Mouse (Mus musculus): ENCODE measurements around the gene Arid4b. TPM values are rescaled to one million over a fixed set of nuclear protein-coding genes. Genes with fewer than 3 reads are reported as not detected.

Arid4b gene
- polyA plus RNA-seq, 1 experiment from 2014 or later, result 66.4 TPM

DNA sequence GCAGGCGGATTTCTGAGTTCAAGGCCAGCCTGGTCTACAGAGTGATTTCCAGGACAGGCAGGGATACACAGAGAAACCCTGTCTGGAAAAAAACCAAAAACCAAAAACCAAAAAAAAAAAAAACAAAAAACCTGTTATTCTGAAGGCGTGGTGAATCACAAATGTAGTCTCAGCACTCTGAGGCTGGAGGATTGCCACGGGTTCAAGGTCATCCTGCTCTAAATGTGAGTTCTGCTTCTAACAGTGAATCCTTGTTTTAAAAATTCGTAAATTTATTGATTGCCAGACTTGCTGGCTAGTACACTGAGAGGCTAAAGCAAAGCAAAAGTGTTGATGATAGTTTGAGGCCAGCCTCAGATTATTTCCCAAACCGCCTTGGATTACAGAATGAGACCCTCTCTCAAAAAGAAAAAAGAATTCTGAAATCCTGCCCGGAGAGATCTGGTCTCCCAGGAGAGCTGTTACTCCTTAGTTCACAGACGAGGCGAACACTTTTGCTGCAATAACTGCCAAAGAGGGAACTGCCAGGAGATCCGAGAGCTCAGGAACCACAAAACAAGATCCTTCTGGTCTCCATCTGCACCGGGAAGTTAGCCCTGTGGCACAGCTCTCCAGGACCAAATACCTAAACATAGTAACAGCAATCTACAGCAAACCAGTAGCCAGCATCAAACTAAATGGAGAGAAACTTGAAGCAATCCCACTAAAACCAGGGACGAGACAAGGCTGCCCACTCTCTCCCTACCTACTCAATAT is 27.0 kb upstream of the Arid4b start:
- peaks cover 7% of the 10 kb centered on the region; the same call in 1 of the 2 replicates for H3K36me3 ChIP-seq
- H3K4me2 ChIP-seq, result no peak overlapping the region
- peaks cover 15% of the 10 kb centered on the region for H3K4me1 ChIP-seq
- no peak overlapping the region for H3K4me3 ChIP-seq (replicated peaks)
- no peak for ATAC-seq (replicated peaks; ENCODE audit: low FRiP score)
- H3K27me3 ChIP-seq, result no peaks in the 10 kb centered on the region
- no peaks in the 10 kb centered on the region for H3K9me3 ChIP-seq (replicated peaks)
- 87% methylated on average over 11 of the region's 11 CpGs for WGBS
- H3K27ac ChIP-seq, result no peak overlapping the region
- no peak overlapping the region for H3K9ac ChIP-seq

DNA sequence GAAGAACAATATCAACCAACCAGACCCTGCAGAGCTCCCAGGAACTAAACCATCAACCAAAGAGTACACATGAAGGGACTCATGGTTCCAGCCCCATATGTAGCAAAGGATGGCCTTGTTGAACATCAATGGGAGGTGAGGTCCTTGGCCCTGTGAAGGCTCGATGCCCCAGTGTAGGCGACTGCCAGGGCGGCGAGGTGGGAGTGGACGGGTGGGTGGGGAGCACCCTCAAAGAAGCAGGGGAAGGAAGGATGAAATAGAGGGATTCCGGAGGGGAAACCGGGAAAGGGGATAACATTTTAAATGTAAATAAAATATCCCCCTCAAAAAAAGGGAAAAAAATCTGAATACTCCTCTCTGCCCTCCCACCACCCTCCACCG is 24.1 kb upstream of the Arid4b start:
- H3K4me1 ChIP-seq, result peaks cover 15% of the 10 kb centered on the region
- peak overlapping the region; percentile 98 for H3K27ac ChIP-seq
- no peaks in the 10 kb centered on the region for H3K27me3 ChIP-seq
- H3K36me3 ChIP-seq, result no peaks in the 10 kb centered on the region
- ATAC-seq (replicated peaks; ENCODE audit: low FRiP score), result peak; percentile 44
- H3K4me3 ChIP-seq (replicated peaks), result peak overlapping the region; percentile 78
- peak overlapping the region; percentile 78 for H3K9ac ChIP-seq
- WGBS, result under 1% methylated on average over 8 of the region's 8 CpGs
- peak overlapping the region; percentile 84 for H3K4me2 ChIP-seq
- no peaks in the 10 kb centered on the region for H3K9me3 ChIP-seq (replicated peaks)

DNA sequence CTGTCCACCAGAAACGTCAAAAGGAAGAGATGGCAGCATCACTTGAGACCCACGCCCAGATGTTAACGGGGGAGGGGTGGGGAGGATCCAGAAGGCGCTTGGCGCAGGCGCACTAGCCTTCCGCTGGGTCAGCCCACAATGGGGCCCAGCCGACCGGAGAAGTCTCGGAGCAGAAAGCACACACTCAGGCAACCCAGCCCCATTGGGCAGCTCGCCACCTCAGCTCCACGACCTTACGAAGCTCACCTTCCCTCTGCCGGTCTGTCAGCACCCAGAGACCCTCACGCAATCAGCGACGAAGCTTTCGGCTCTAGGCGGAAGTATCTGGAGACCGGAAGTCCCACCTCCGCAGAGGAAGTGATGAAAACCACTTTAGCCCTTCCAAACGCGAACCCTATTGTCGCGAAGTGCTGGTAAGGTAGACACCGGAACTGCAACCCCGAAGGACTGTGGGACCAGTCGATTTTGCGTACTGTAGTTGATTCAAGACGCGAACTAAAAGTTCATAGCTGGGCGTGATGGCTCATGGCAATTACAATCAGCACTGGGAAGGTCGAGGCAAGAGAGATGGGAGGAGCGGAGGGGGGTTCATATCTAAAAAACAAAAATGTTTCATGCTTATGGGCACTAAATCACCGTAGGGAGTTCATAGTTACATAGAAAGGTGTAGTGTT is 23.6 kb upstream of the Arid4b start, which contains the start of gene Tbce:
Gene Tbce, minus strand, starts transcription at position 347 of the 674 bp plus-strand sequence.
- WGBS, result under 1% methylated on average over 35 of the region's 35 CpGs
- Histone ChIP-seq H3K27ac (peak within 1 kb of the TSS; percentile 98), H3K4me1 (peaks cover 15% of the 10 kb centered on the region), H3K27me3 (no peaks in the 10 kb centered on the region), H3K4me2 (peak within 1 kb of the TSS; percentile 84), H3K9me3 (replicated peaks) (no peaks in the 10 kb centered on the region), H3K36me3 (no peaks in the 10 kb centered on the region), H3K4me3 (replicated peaks) (peak within 1 kb of the TSS; percentile 78), H3K9ac (peak within 1 kb of the TSS; percentile 78)
- peak; percentile 97 for ATAC-seq (replicated peaks; ENCODE audit: low FRiP score)

- Histone ChIP-seq H3K9me3 (replicated peaks) (no peaks in the 10 kb centered on the region), H3K9ac (peak overlapping the region; percentile 78), H3K27me3 (no peaks in the 10 kb centered on the region), H3K27ac (peak overlapping the region; percentile 98), H3K4me2 (peak overlapping the region; percentile 84), H3K4me1 (peaks cover 15% of the 10 kb centered on the region), H3K4me3 (replicated peaks) (peak overlapping the region; percentile 78), H3K36me3 (0 out of 2 replicates have a peak, but pooled peaks cover 2% of the 10 kb centered on the region)
- ATAC-seq (replicated peaks; ENCODE audit: low FRiP score), result 0 out of 2 replicates have a peak, but pooled peaks have one; percentile 27
- WGBS, result 6% methylated on average over 5 of the region's 5 CpGs
These were observed 22.8 kb upstream of the Arid4b start for GRCm38 (mm10) chr13:14040186-14040585.

DNA sequence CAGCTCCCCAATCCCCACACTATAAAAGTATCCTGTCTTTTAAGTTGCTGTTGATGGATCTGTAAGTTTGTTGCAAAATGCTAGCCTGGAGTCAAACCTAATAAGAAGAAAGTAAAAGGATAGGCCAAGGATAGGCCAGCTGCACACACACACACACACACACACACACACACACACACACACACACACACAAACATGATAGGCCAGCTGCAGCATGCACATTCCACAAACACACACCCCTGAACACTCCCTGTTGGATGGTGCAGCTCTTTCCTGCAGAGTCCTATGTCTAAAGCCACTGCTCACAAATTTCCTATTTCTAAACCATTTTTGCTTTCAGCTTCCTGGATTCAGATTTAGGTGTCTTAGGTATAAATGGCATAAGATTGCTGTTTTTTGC is 19.2 kb upstream of the Arid4b start:
- Histone ChIP-seq H3K4me2 (no peak overlapping the region), H3K27me3 (no peaks in the 10 kb centered on the region), H3K4me3 (replicated peaks) (no peak overlapping the region), H3K9me3 (replicated peaks) (no peaks in the 10 kb centered on the region), H3K36me3 (peaks cover 25% of the 10 kb centered on the region), H3K27ac (no peak overlapping the region), H3K9ac (no peak overlapping the region), H3K4me1 (peaks cover 8% of the 10 kb centered on the region)
- no peak for ATAC-seq (replicated peaks; ENCODE audit: low FRiP score)

DNA sequence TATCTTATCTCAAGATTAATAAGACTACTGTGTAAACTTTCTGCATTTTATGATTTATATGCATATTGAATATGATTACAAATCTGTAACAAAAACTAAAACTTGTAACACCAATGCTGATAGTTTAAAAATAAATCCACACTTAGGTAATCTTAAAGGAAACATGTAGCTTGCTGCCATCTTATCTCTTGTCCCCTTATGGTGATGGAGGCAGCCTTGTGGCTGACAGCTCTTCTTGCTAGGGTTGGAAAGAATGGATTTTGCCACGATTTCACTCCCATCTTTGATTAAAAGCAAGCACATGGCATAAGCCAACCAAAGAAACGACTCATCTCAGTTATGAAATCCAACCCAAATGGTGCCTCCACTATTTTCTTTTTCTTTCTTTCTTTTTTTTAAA is 18.5 kb upstream of the Arid4b start:
- Histone ChIP-seq H3K4me1 (peaks cover 7% of the 10 kb centered on the region), H3K9me3 (replicated peaks) (no peaks in the 10 kb centered on the region), H3K27ac (no peak overlapping the region), H3K27me3 (no peaks in the 10 kb centered on the region), H3K4me3 (replicated peaks) (no peak overlapping the region), H3K36me3 (peaks cover 32% of the 10 kb centered on the region), H3K9ac (no peak overlapping the region), H3K4me2 (no peak overlapping the region)
- WGBS, result 75% methylated on average over 2 of the region's 2 CpGs
- ATAC-seq (replicated peaks; ENCODE audit: low FRiP score), result no peak

DNA sequence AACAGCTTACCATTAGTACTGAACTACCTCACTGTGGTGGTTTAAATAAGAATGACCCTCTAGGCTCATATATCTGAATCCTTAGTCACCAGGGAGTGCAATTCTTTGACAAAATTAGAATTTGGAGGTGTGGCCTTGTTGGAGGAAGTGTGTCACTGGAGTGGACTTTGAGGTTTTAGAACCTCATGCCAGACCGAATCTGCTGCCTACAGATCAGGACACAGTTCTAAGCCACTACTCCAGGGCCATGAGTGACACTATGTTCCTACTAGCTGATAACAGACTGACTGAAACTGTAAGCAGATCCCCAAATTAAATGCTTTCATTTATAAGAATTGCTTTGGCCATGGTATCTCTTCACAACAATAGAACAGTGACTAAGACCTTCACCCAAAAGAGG is 13.2 kb upstream of the Arid4b start:
- Histone ChIP-seq H3K4me2 (no peak overlapping the region), H3K36me3 (peaks cover 81% of the 10 kb centered on the region), H3K4me1 (no peaks in the 10 kb centered on the region), H3K9me3 (replicated peaks) (no peaks in the 10 kb centered on the region), H3K27me3 (no peaks in the 10 kb centered on the region), H3K27ac (no peak overlapping the region), H3K9ac (no peak overlapping the region), H3K4me3 (replicated peaks) (no peak overlapping the region)
- no peak for ATAC-seq (replicated peaks; ENCODE audit: low FRiP score)
- WGBS, result 91% methylated on average over 1 of the region's 1 CpGs

GRCm38 (mm10) chr13:14056801-14057200 is 6.2 kb upstream of the Arid4b start:
- Histone ChIP-seq H3K4me1 (peaks cover 3% of the 10 kb centered on the region; the same call in 1 of the 2 replicates), H3K27ac (no peak overlapping the region), H3K9me3 (replicated peaks) (no peaks in the 10 kb centered on the region), H3K27me3 (no peaks in the 10 kb centered on the region), H3K4me3 (replicated peaks) (no peak overlapping the region), H3K36me3 (peaks cover 69% of the 10 kb centered on the region), H3K4me2 (no peak overlapping the region), H3K9ac (no peak overlapping the region)
- ATAC-seq (replicated peaks; ENCODE audit: low FRiP score), result no peak
- 92% methylated on average over 3 of the region's 3 CpGs for WGBS

- Histone ChIP-seq H3K4me2 (no peak overlapping the region), H3K9me3 (replicated peaks) (no peaks in the 10 kb centered on the region), H3K4me3 (replicated peaks) (no peak overlapping the region), H3K36me3 (peaks cover 42% of the 10 kb centered on the region), H3K4me1 (peaks cover 10% of the 10 kb centered on the region), H3K27me3 (no peaks in the 10 kb centered on the region), H3K27ac (no peak overlapping the region), H3K9ac (no peak overlapping the region)
- no peak for ATAC-seq (replicated peaks; ENCODE audit: low FRiP score)
These were observed 3.5 kb upstream of the Arid4b start for GRCm38 (mm10) chr13:14059582-14059981.

DNA sequence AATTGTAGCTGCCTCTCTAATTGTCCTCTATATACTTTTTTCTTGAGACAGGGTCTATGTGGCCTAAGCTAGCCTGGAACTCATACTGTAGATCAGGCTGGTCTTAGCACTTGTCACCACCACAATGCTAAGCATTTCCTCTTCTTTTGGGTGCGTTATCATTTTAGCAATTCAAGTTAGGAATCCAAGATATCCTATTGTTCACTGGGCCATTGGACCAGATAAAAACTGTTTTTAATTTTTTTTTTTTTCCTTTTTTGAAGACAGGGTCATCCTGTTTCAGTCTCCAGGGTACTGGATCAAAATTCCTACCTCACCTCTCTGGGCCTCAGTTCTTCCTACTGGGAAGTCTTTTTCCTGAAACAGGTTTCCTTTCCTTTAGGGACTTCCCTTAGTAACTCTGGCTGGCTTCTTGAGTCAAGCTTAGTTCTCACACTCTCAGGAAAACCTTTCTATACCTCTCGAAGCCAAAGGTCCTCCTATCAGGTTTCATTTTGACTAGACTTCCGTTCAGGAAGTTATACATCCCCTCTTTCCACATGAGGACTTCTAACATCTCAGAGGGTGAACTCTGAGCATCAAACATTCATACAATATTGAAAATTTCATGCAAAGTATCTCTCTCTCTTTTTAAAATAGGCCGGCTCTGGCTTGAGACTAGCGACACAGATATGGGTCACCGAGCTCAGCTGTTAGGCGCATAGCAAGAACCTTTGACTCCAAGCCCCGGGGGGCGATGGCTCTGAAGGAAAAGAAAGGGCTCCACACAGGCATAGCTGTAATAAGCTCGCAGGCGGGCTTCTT is 621 bp upstream of the Arid4b start:
- Histone ChIP-seq H3K27ac (peak overlapping the region; percentile 97), H3K9ac (peak overlapping the region; percentile 82), H3K4me2 (peak overlapping the region; percentile 68), H3K27me3 (no peaks in the 10 kb centered on the region), H3K36me3 (peaks cover 15% of the 10 kb centered on the region), H3K4me3 (replicated peaks) (peak overlapping the region; percentile 97), H3K4me1 (peaks cover 14% of the 10 kb centered on the region), H3K9me3 (replicated peaks) (no peaks in the 10 kb centered on the region)
- no peak for ATAC-seq (replicated peaks; ENCODE audit: low FRiP score)
- WGBS, result 6% methylated on average over 11 of the region's 11 CpGs

- H3K4me3 ChIP-seq (replicated peaks), result peak overlapping the region; percentile 97
- H3K36me3 ChIP-seq, result peaks cover 18% of the 10 kb centered on the region
- H3K27me3 ChIP-seq, result no peaks in the 10 kb centered on the region
- peaks cover 14% of the 10 kb centered on the region for H3K4me1 ChIP-seq
- H3K9me3 ChIP-seq (replicated peaks), result no peaks in the 10 kb centered on the region
- H3K9ac ChIP-seq, result peak overlapping the region; percentile 98
- peak overlapping the region; percentile 62 for H3K4me2 ChIP-seq
- peak; percentile 58 for ATAC-seq (replicated peaks; ENCODE audit: low FRiP score)
- H3K27ac ChIP-seq, result peak overlapping the region; percentile 99
- under 1% methylated on average over 17 of the region's 31 CpGs for WGBS
These were observed 875 bp downstream of the Arid4b start for GRCm38 (mm10) chr13:14063942-14064271.
